Mouse (Mus musculus) limb, embryonic 14.5 days (tissue): ENCODE data around the gene Cx3cr1. TPM values are rescaled to one million over a fixed set of nuclear protein-coding genes. Genes with fewer than 3 reads are reported as not detected.

Experiments used
- ATAC-seq: fragments of 200-750 bp; cut with Nextera tagmentation; 2 replicates; pipeline ENCODE4 v1.8.0; 2017; ENCODE audit warnings: low read depth, moderate number of reproducible peaks, moderate TSS enrichment; ENCODE audit not compliant: low FRiP score
- DNase-seq: peaks from one replicate; pipeline ENCODE4 v3.0.0-alpha.2; 2015; ENCODE audit warnings: low spot score
- H3K27ac ChIP-seq: fragments of 300-500 bp; sonication (generic); replicated peaks from 2 replicates; pipeline ENCODE4 v1.5.1; 2014; ENCODE audit warnings: low read depth, mild to moderate bottlenecking, low read length, moderate library complexity, mixed read lengths
- H3K27me3 ChIP-seq: fragments of 300-500 bp; sonication (generic); 2 replicates; pipeline ENCODE4 v1.6.1; 2014; ENCODE audit warnings: low read length, mixed read lengths; ENCODE audit not compliant: control insufficient read depth, insufficient read depth
- H3K36me3 ChIP-seq: fragments of 300-500 bp; sonication (generic); 2 replicates; pipeline ENCODE4 v1.6.1; 2014; ENCODE audit warnings: mild to moderate bottlenecking, low read length, moderate library complexity, mixed read lengths; ENCODE audit not compliant: control insufficient read depth, insufficient read depth
- H3K4me1 ChIP-seq: fragments of 300-500 bp; sonication (generic); 2 replicates; pipeline ENCODE4 v1.6.1; 2014; ENCODE audit warnings: antibody characterized with exemption, low read length, mixed read lengths; ENCODE audit not compliant: control insufficient read depth, insufficient read depth
- H3K4me2 ChIP-seq: fragments of 300-500 bp; sonication (generic); replicated peaks from 2 replicates; pipeline ENCODE4 v1.6.1; 2014; ENCODE audit warnings: low read depth, mild to moderate bottlenecking, low read length, moderate library complexity; ENCODE audit not compliant: severe bottlenecking
- H3K4me3 ChIP-seq: fragments of 300-500 bp; sonication (generic); replicated peaks from 2 replicates; pipeline ENCODE4 v1.5.1; 2014; ENCODE audit warnings: low read length
- H3K9ac ChIP-seq: fragments of 300-500 bp; sonication (generic); 2 replicates; pipeline ENCODE4 v1.6.1; 2014; ENCODE audit warnings: mild to moderate bottlenecking, low read depth, low read length, moderate library complexity; ENCODE audit not compliant: severe bottlenecking
- H3K9me3 ChIP-seq: fragments of 300-500 bp; sonication (generic); 2 replicates; pipeline ENCODE4 v1.6.1; 2016; ENCODE audit warnings: low read length; ENCODE audit not compliant: control insufficient read depth
- POLR2A ChIP-seq: fragments of 200-500 bp; IDR thresholded peaks from 2 replicates; pipeline ENCODE4 v1.8.0; 2012; ENCODE audit warnings: inconsistent platforms, mild to moderate bottlenecking, moderate library complexity, borderline replicate concordance; ENCODE audit not compliant: insufficient read depth, insufficient read length; ENCODE audit errors: extremely low read depth
- WGBS: fragments of 180-500 bp; shearing (Covaris S2); extraction: QIAGEN DNeasy Blood & Tissue Kit; methylation state at CpG from one replicate; pipeline ENCODE4 v1.1.7; 2014; 5-methylcytosine and 5-hydroxymethylcytosine counted together
- polyA plus RNA-seq, 2 experiments: library from polyadenylated mRNA; depleted of rRNA in 1 of 2; stranded (reverse) in 1 of 2; unstranded in 1 of 2; fragments of >200 nt; fragmentation: Nextera tagmentation in 1 of 2; extraction: Ambion mirVana in 1 of 2; gene quantifications; 2 replicates each; pipeline versions ENCODE4 v1.2.1 to v1.2.3; 2012 to 2014

Gene Cx3cr1
- polyA plus RNA-seq, 2 experiments = 10.1 to 11.0 TPM

DNA sequence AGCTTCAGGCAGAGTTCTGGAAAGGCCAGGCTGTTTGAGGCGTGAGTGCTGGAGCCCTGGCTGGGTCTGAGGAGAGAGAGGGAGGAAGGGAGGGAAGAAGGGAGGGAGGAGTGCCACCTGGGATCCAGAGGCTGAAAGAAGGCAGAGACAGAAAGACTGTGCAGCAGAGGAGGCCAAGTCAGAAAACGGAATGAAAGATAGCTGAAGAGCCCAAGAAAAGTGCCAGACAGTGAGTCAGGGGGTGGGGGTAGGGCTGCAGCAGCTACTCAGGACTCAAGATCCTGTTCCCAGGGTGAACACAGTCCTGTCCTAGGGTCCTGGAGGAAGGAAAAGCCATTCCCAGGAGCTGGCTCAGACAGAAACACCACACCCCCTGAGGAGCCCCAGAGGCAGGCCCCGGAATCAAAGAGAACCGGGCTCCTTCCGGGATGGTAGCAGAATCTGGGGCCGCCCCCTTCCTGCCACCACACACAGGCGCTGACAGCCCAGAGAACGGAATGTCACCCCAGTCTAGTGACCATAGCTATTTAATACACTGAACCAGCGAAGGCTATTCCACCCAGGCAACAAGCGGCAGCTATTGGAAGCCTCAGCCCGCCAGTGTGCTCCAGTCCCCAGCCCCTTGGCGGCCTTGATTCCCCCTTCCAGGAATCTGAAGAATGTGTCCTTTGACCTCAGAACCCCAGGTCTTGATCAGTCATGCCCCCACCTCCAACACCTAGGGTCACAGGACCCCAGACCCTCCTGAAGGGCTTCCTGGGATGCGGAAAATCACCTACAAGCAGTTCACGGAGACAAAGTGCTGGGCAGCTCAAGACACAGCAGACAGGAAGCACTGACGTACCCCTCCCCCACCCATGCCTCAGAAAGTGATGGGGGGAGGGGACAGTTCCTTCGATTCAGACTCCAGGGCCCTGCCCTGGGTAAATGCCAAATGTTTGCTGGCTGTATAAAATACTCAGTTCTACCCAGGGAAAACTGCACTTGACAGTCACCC, 88.2 kb downstream of the Cx3cr1 start:
- 2% methylated on average over 16 of the region's 16 CpGs for WGBS
- Histone ChIP-seq H3K9ac (peak overlapping the region; percentile 38), H3K4me1 (peaks cover 58% of the 10 kb centered on the region), H3K27me3 (no peaks in the 10 kb centered on the region), H3K4me3 (peak overlapping the region; percentile 72), H3K4me2 (peak overlapping the region; percentile 98), H3K36me3 (no peaks in the 10 kb centered on the region), H3K27ac (peak overlapping the region; percentile 77), H3K9me3 (no peaks in the 10 kb centered on the region)
- DNase-seq (peak; percentile 73), ATAC-seq (0 out of 2 replicates have a peak, but pooled peaks have one; percentile 16)
- no peak for TF ChIP-seq POLR2A

DNA sequence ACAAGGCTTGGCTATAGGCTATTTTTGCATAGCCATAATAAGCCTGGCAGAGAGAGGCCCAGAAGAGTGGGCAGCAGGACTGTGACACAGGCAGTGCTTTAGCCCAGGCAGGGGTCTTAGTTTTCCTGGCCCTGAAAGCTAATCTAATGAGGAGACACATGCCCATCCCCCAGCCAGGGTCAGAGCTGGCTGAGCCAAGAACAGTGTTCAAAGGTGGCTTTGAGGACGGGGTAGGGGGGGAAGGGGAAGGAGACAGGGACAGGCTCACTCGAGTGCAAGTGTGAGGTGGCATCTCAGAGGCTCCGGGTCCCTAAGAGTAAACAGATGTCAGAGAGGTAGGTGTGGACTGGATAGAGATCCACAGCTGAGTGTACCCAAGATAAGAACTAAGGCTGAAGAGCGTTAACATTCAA, 88.9 kb downstream of the Cx3cr1 start:
- 2% methylated on average over 4 of the region's 4 CpGs for WGBS
- ATAC-seq (no peak), DNase-seq (no peak)
- peak overlapping the region; percentile 72 for H3K4me3 ChIP-seq
- H3K4me1 ChIP-seq = peaks cover 59% of the 10 kb centered on the region
- H3K27ac ChIP-seq = peak overlapping the region; percentile 77
- no peaks in the 10 kb centered on the region for H3K9me3 ChIP-seq
- no peaks in the 10 kb centered on the region for H3K36me3 ChIP-seq
- H3K27me3 ChIP-seq = no peaks in the 10 kb centered on the region
- peak overlapping the region; percentile 98 for H3K4me2 ChIP-seq
- peak overlapping the region; percentile 38; the same call in 1 of the 2 replicates for H3K9ac ChIP-seq
- TF ChIP-seq POLR2A = no peak

DNA sequence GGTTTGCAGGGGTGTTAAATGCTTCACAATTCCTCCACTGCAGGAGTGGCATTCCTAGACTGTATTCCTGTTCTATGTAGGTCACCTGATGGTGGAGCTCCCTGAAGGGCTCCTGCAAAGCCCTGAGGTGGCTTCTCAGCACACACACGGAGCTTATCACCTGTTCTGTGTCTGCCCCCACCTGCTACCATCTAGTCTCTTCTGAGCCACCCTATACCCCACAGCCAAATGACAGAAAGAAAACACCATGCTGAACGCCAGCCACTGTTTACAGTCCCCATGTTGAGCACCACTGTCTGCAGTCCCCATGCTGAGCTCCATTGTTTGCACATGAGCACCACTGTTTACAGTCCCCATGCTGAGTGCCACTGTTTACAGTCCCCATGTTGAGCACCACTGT, 89.9 kb downstream of the Cx3cr1 start:
- Histone ChIP-seq H3K27me3 (no peaks in the 10 kb centered on the region), H3K36me3 (peaks cover 5% of the 10 kb centered on the region; the same call in 1 of the 2 replicates), H3K4me1 (peaks cover 59% of the 10 kb centered on the region), H3K4me2 (no peak overlapping the region), H3K9me3 (no peaks in the 10 kb centered on the region), H3K9ac (no peak overlapping the region), H3K4me3 (no peak overlapping the region), H3K27ac (no peak overlapping the region)
- WGBS = 66% methylated on average over 2 of the region's 2 CpGs
- DNase-seq (no peak), ATAC-seq (no peak)
- no peak for TF ChIP-seq POLR2A

DNA sequence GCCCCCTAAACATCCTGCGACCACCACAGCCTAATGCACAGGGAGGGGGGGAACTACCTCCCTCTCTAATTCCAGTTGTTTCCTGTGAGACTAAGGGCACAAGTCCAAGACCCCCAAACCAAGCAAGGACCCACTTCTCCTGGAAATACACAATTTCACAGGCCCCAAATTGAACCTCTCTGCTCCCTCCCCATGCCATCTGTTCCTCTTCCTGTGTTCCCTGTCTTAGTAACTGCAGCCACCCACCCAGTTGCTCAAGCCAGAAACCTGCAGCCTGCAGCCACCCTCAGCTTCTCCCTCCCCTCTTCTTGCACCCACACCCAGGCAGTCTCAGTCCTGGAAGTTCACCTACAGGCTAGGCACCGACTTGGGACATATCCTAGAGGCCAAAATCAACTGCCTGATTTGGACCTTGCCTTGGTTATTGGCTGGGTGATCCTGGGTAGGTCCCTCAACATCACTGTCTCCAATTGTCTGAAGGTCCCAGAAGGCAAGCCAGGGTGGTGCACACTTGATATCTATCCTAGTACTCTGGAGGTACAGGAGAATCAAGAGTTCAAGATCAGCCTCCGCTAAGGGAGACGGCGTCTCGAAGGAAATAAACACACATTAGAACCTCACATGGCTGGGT, 90.8 kb downstream of the Cx3cr1 start:
- Histone ChIP-seq H3K9me3 (no peaks in the 10 kb centered on the region), H3K27ac (no peak overlapping the region), H3K4me3 (no peak overlapping the region), H3K4me1 (peaks cover 56% of the 10 kb centered on the region), H3K9ac (no peak overlapping the region), H3K4me2 (no peak overlapping the region), H3K27me3 (no peaks in the 10 kb centered on the region), H3K36me3 (peaks cover 10% of the 10 kb centered on the region)
- no peak for DNase-seq
- TF ChIP-seq POLR2A = no peak
- 87% methylated on average over 5 of the region's 6 CpGs for WGBS
- no peak for ATAC-seq

DNA sequence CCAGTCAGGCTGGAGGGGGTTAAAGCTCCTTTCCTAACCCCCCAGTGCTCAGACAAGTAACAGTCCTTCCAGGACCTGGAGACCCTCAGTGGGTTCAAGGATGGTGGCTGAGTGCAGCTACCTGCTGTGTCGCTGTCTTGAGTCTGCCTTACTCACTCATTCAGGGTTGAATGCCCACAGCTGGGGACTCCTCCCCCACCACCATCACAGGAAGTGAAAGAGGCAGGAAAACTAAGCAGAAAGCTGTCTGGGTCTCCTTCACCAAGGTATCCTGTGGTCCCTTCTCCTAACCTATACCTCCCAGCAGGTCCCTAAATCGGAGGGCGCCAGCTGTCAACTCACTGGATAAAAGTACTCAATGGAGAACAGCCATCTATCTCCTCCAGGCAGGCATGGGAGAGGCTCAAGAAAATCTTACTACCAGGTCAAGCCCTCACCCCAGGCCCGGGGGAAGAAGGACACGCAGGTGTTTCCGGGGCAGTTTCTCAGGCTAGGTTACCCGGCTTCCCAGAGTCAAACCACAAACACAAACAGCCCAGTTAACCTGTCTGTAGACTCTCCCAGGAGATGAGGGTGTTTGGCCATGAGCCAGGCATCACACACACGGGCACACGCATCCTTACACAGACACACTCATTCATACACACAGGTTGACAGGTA, 91.4 kb downstream of the Cx3cr1 start:
- H3K36me3 ChIP-seq = peaks cover 16% of the 10 kb centered on the region
- H3K9ac ChIP-seq = no peak overlapping the region
- no peaks in the 10 kb centered on the region for H3K9me3 ChIP-seq
- H3K4me1 ChIP-seq = peaks cover 56% of the 10 kb centered on the region
- WGBS = 46% methylated on average over 9 of the region's 9 CpGs
- no peak overlapping the region for H3K4me3 ChIP-seq
- no peak for DNase-seq
- no peak for ATAC-seq
- H3K27ac ChIP-seq = peak overlapping the region; percentile 26; the same call in 1 of the 2 replicates
- no peaks in the 10 kb centered on the region for H3K27me3 ChIP-seq
- no peak overlapping the region; the same call in 1 of the 2 replicates for H3K4me2 ChIP-seq
- no peak for TF ChIP-seq POLR2A
